Mouse (Mus musculus): ENCODE results near the gene Kcnrg.

- TF ChIP-seq POLR2A (IDR thresholded peaks at IDR 0.05; ENCODE audit: low read depth, low read length) (no peak), CTCF (IDR thresholded peaks at IDR 0.05; ENCODE audit: extremely low read depth, insufficient read length, insufficient replicate concordance, low read depth, low read length) (no peak)
Observed at GRCm38 (mm10) chr14:61650291-61650960, 43.2 kb downstream of the Kcnrg start.

Measured in small intestine, adult 2 months (tissue).